Mouse (Mus musculus) c-Kit-negative CD71-positive TER-119-positive erythroid progenitor cells, embryonic 14.5 days (primary cell): ENCODE measurements around the gene Usp50.
A peak's percentile ranks its signal among the peaks of the same experiment; 100 is the strongest.

Experiments
- DNase-seq: peaks from one replicate; pipeline ENCODE4 v3.0.0-alpha.2; 2013; ENCODE audit warnings: low read depth, low spot score

Usp50 gene

DNA sequence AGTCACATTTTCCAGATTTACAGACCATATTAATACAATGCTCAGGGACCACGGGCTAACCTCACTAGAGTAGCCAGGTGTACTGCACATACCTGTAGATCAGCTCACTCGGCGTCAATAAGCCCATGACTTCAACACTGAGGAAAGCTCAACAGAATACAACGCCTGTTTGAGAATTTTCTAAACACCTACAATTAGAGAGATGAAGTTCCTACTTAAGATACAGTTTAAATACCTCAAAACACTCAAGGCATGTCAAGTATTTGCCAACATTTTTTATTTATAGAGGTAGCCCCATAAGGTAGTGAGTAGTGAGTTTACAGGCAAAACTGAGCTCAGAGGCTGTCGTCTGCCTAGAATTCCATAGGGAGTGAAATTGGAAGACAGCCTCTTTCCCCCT is 39.9 kb downstream of the Usp50 start:
- no peak for DNase-seq

- DNase-seq = no peak
Measured at GRCm38 (mm10) chr2:126740314-126740713, 43.0 kb downstream of the Usp50 start.

DNA sequence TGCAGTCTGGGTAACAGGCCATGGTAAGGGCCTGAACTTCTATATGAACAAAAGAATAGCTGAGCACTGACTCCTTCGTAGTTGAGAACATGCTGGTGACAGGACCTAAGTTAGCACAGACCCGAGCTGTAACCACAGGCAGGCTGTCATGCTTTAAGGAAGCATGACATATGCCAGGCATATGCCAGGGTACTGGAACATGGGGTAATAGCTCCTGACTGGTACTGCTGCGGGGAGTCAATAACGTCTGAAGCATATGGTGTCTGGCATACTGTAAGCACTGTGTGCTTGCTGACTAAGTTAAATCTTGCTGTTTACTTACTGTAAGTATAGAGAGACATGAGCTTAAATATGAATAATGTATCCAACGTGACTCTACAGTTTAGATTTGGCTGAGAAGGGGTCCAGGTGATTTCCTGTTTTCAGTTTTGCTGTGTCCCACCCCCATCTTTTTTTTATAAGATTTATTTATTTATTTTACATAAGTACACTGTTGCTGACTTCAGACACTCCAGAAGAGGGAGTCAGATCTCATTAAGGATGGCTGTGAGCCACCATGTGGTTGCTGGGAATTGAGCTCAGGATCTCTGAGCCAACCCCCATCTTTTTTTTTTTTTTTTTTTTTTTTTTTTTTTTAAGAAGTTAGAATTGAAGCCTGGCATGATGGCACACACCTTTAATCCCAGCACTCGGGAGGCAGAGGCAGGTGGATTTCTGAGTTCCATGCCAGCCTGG is 47.8 kb downstream of the Usp50 start:
- DNase-seq = no peak

- no peak for DNase-seq
Measured at GRCm38 (mm10) chr2:126730502-126730901, 52.8 kb downstream of the Usp50 start.

DNA sequence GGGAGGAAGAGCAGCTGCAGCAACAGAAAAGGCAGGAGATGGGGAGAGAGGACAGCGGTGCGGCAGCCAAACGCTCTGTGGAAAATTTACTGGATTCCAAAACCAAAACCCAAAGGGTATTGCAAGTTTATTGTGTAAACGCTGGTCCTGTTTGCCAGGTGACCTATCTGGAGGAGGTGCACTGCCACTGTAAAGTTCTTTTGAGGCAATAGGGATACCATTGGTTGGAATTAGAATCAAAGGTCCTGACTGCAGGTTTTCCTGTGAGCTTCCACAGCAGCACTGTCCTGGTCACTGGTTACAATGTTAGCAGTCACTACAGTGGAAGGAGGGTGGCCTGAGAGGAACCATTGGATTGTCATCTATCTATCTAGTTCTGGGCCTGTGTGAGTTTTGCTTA is 54.1 kb downstream of the Usp50 start:
- DNase-seq = no peak

GRCm38 (mm10) chr2:126712950-126713349 is 70.3 kb downstream of the Usp50 start:
- DNase-seq = no peak

- DNase-seq = no peak
Measured at GRCm38 (mm10) chr2:126712526-126712925, 70.7 kb downstream of the Usp50 start.

- no peak for DNase-seq
Measured at GRCm38 (mm10) chr2:126708361-126708760, 74.9 kb downstream of the Usp50 start.

- DNase-seq = no peak
Measured at GRCm38 (mm10) chr2:126707438-126707779, 75.9 kb downstream of the Usp50 start.

DNA sequence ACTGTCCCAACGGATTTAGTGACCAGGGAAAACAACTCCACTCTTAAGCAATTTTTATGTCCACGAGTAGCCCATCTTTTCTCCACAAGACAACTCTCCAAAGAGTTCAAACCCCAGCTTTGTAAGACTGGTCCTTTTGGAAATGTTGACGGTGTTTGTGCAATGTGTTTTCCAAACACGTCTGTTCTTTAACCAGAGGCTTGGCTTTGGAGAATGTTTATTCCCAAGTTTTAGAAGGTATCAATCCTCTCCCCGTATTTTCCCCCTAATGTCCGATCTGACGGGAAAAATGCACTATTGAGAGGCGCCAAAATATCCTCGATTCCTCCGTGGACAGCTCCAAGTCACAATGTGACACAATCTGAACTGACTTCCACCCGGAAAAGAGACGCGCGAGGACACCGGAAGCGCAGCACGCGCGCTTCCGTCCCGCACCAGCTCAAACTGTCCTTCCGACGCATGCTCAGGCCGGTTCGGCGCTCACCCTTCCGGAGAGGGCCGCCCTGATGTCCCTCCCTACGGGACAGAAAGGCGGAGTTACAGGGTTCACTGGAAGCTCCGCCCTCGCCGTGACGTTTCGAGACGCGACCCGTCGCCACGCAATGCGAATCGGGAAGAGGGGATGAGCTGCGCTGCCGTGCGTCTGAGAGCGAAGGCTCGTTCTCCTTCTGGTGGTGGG is 76.4 kb downstream of the Usp50 start, which contains the start of gene Usp8:
TSS of gene Usp8 (plus strand) at position 570 of the 679 bp plus-strand sequence.
- DNase-seq = peak; percentile 96

DNA sequence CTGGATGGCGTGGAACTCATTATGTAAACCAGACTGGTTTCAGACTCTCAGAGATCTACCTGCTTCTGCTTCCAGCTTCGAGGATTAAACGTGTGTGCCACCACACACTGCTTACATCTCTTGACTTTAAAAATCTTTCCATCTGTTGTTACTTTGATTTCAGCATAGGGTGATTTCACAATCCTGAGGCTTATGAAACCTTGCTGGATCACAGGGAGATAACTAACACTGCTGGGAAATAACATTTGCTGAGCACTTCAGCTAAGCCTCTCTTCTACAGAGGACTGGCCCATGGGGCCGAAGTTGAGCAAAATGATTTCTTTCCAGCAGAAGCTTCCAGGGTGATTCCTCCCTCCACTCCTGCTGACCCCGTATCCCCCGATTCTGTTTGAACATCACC is 88.0 kb downstream of the Usp50 start:
- DNase-seq = no peak

DNA sequence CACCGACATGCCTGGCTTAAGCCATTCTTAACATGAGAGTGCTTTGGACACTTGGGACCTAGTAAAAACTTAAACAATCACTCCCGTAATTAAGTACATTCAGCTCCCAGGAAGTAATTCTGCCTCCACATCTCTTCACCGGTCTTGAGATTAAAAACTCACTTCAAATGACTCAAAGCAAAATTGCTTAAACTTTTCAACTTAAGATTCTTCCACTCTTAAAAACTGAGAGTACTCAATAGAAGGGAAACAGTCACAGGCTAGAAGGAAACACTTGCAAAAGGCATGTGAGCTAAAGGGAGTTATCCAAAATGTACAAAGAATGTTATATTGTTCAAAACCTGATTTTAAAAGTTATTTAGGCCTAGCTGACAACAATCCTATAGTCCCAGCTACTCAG is 92.0 kb downstream of the Usp50 start:
- no peak for DNase-seq

DNA sequence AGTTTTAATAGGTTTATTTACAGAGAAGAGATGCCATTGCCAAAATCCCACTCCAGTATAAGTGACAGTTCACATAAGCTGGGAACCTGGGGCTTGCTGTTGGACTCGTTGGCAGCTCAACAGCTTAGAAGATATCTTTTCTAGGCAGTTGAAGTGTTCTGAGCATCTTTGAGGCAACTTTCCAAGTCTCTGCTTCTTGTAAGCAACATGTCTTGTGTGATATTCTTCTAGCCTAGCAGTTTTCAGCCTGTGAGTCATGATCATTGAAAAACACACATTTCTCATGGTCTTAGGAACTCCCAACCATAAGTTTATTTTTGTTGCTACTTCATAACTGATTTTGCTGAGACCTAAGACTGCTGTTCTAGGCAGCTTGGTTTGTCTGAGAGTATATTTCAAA is 100.3 kb downstream of the Usp50 start:
- DNase-seq = no peak

- no peak for DNase-seq
Measured at GRCm38 (mm10) chr2:126682333-126682732, 100.9 kb downstream of the Usp50 start.

GRCm38 (mm10) chr2:126677366-126677765 is 105.9 kb downstream of the Usp50 start:
- DNase-seq = no peak

DNA sequence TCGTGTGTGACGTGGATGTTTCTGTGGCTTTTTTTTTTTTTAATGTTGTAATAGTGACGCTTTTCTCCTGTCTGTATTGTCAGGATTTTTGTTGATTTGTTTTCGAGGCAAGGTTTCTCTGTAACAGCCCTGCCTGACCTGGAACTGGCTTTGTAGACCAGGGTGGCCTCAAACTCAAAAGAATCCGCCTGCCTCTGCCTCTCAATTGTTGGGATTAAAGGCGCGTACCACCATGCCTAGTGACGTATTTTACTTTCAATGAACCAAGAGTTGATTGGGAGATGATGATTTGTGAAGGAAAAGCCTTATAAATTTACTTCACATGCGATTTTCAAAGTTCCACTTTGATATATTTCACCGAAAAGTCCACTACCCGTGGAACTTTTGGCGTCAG is 107.2 kb downstream of the Usp50 start, which contains the start of gene Gabpb1:
TSS of gene Gabpb1 (minus strand) at position 216 of the 394 bp plus-strand sequence.
- no peak for DNase-seq

GRCm38 (mm10) chr2:126675169-126676121 is 107.8 kb downstream of the Usp50 start:
- DNase-seq = peak; percentile 77

DNA sequence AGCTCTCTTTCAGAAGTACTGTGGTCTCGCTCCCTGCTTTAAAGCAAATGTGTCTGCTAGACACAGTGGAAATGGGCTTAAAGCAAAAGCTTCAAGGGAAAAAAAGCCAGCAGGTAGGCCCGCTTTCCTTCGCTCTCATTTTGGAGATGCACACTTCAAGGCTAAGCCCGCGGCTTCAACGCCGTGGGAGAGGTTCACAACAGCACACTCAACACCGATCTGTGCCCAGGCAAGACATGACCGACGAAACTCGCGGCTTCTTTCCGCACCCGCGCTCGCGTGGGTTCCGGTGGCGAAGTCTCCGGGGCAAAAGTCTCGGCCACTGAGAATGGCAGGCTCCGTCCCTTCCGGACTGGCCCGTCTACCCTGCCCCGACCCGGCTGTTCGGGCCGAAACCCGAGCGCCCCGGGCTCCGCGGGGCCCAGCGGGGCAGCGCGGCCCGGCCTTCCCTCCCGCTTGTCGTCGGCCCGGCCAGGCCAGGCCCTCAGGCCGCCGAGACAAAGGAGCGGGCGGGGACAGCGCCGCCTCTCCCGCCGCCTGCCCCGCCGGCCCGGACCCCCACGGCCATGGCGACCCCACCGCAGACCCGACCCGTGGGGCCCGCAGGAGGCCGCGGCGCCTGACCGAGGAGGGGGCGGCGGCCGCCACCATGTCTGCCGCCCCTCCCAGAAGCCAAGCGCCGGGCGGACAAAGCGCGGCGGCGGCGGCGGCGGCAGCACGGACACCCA is 108.7 kb downstream of the Usp50 start:
- peak; percentile 48 for DNase-seq

GRCm38 (mm10) chr2:126673317-126674242 is 109.7 kb downstream of the Usp50 start:
- DNase-seq = peak; percentile 19

DNA sequence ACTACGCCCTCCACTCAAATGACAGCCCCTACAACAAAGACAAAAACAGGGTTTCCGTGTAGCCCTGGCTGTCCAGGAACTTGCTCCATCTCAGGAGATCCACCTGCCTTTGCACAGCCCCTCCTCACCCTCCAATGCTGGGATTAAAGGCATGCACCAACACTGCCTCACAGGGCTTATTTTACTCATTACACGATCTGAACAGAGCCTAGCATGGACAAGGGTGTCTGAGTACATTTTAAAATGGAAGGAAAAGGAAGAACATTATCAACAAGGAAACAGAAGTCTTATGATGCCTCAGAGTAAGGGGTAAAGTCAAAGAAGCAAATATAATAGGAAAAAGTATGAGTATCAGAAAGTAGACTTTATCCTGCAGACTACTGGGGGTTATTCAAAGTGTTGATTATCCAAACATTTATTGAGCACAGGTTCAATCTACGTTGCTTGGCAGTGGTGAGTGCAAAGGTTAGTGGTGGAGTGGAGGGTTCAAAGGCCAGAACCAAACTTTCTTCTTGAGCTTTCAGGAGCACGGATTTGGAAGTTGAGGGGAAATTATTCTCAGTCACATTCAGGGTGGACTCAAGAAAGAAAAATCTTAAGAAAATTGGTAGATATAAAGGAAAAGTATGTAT is 114.5 kb downstream of the Usp50 start:
- DNase-seq = no peak
